Mouse (Mus musculus) midbrain, embryonic 14.5 days (tissue): ENCODE data around the gene Pnkp. TPM values are rescaled to one million over a fixed set of nuclear protein-coding genes. Genes with fewer than 3 reads are reported as not detected.

Experiments
- ATAC-seq: fragments of 200-750 bp; cut with Nextera tagmentation; 2 replicates; pipeline ENCODE4 v1.8.0; 2017; ENCODE audit warnings: moderate number of reproducible peaks, moderate library complexity; ENCODE audit not compliant: low FRiP score, low TSS enrichment
- DNase-seq: peaks from one replicate; pipeline ENCODE4 v3.0.0-alpha.2; 2015
- H3K27ac ChIP-seq: fragments of 300-500 bp; sonication (generic); replicated peaks from 2 replicates; pipeline ENCODE4 v1.5.1; 2014; ENCODE audit warnings: mild to moderate bottlenecking, low read depth, low read length, moderate library complexity
- H3K27me3 ChIP-seq: fragments of 300-500 bp; sonication (generic); 2 replicates; pipeline ENCODE4 v1.6.1; 2014; ENCODE audit warnings: low read length, control low read depth, mixed read lengths; ENCODE audit not compliant: control insufficient read depth, insufficient read depth
- H3K36me3 ChIP-seq: fragments of 300-500 bp; sonication (generic); 2 replicates; pipeline ENCODE4 v1.6.1; 2014; ENCODE audit warnings: low read length, control low read depth; ENCODE audit not compliant: control insufficient read depth, insufficient read depth
- H3K4me1 ChIP-seq: fragments of 300-500 bp; sonication (generic); 2 replicates; pipeline ENCODE4 v1.6.1; 2014; ENCODE audit warnings: mild to moderate bottlenecking, antibody characterized with exemption, low read length, control low read depth; ENCODE audit not compliant: control insufficient read depth, insufficient read depth
- H3K4me2 ChIP-seq: fragments of 300-500 bp; sonication (generic); 2 replicates; pipeline ENCODE4 v1.6.1; 2014; ENCODE audit warnings: mild to moderate bottlenecking, low read length, moderate library complexity
- H3K4me3 ChIP-seq: fragments of 300-500 bp; sonication (generic); replicated peaks from 2 replicates; pipeline ENCODE4 v1.5.1; 2014; ENCODE audit warnings: low read depth, low read length
- H3K9ac ChIP-seq: fragments of 300-500 bp; sonication (generic); replicated peaks from 2 replicates; pipeline ENCODE4 v1.6.1; 2014; ENCODE audit warnings: mild to moderate bottlenecking, low read length, moderate library complexity
- H3K9me3 ChIP-seq: fragments of 300-500 bp; sonication (generic); 2 replicates; pipeline ENCODE4 v1.6.1; 2016; ENCODE audit warnings: low read length, control low read depth, mixed read lengths; ENCODE audit not compliant: control insufficient read depth
- WGBS: fragments of 180-500 bp; shearing (Covaris S2); extraction: QIAGEN DNeasy Blood & Tissue Kit; methylation state at CpG from one replicate; pipeline ENCODE4 v1.1.7; 2014; 5-methylcytosine and 5-hydroxymethylcytosine counted together
- polyA plus RNA-seq: library from polyadenylated mRNA; unstranded; fragments of >200 nt; fragmentation: Nextera tagmentation; extraction: Ambion mirVana; gene quantifications from 2 replicates; pipeline ENCODE4 v1.2.1, GENCODE M21; 2014

Pnkp gene
- polyA plus RNA-seq, 1 experiment from 2014 or later, result 30.4 TPM

DNA sequence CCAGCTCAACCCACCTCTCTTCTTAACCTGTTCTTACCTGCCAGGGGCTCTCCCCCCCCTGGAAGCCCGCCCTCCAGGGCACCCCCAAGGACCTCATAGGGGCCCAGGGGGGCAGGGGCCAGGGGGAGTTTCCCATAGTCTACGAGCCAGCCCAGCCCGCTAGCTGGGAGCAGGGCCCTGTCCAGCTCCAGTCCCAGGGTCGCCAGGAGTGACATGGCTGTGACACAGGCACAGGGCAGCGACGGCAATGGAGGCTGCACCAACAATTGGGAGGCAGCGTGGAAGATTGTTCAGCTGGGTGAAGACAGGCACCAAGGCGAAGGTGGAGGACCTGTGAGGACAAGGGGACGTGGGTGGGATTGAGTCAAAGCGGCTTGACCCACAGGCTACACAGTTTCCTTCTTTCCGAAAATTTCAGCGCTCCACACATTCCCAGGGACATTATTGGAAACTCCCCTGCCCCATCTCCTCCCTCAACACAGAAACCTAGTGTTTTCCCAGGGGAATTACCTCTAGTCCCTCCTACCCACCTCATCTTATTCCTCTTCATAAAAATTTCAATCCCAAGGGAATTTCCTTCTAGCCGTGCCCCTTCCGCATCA is 41.9 kb upstream of the Pnkp start:
- DNase-seq (no peak), ATAC-seq (no peak)
- no peaks in the 10 kb centered on the region for H3K9me3 ChIP-seq
- no peak overlapping the region for H3K27ac ChIP-seq
- H3K4me3 ChIP-seq, result peak overlapping the region; percentile 86
- peak overlapping the region; percentile 12; the same call in 1 of the 2 replicates for H3K9ac ChIP-seq
- peak overlapping the region; percentile 77 for H3K4me2 ChIP-seq
- 23% methylated on average over 14 of the region's 14 CpGs for WGBS
- peaks cover 37% of the 10 kb centered on the region for H3K4me1 ChIP-seq
- no peaks in the 10 kb centered on the region for H3K27me3 ChIP-seq
- H3K36me3 ChIP-seq, result no peaks in the 10 kb centered on the region

DNA sequence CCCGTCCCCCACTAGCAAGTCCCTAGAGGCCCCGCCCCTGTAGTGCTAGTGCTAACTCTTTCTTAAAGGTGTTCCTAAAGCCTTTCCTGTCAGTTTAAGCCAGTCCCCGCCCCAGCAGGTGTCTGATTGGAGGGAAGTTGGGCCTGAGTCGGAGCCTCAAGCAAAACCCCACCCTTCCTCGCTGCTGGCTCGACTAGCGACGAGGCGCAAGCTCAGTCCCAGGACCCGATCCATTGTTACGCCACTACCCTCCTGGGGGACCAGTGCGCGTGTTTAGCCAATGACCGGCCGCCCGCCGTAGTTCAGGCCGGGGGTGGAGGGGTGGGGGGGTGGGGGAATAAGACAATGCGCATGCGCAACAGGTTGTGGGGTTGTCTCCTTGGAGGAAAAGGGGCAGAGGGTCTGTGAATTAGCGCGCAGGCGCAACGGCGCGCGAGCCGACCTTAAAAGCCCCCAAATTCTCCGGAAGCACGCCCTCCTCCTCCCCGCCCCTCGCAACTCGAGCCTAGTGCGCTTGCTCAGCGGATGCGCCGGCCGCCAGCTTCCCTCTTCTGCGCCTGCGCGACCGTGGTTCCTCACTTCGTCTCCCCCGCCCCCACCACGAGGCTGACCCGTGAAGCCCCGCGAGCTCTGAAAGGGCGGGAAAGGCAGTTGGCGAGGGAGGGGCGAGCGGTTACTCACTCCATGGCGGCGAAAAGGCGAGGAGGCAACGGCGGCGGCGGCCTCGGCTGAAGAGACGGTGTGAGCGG is 41.0 kb upstream of the Pnkp start, which contains the start of the genes Nup62 and Il4i1:
TSS of gene Nup62 (plus strand) at position 368 of the 749 bp plus-strand sequence.
TSS of gene Il4i1 (plus strand) at position 667 of the 749 bp plus-strand sequence.
- peak within 1 kb of the TSS; percentile 89 for H3K27ac ChIP-seq
- H3K36me3 ChIP-seq, result no peaks in the 10 kb centered on the region
- H3K27me3 ChIP-seq, result no peaks in the 10 kb centered on the region
- H3K4me1 ChIP-seq, result peaks cover 40% of the 10 kb centered on the region
- no peaks in the 10 kb centered on the region for H3K9me3 ChIP-seq
- H3K4me2 ChIP-seq, result peak within 1 kb of the TSS; percentile 77
- DNase-seq (peak; percentile 100), ATAC-seq (peak; percentile 92)
- H3K9ac ChIP-seq, result peak within 1 kb of the TSS; percentile 88
- WGBS, result under 1% methylated on average over 57 of the region's 62 CpGs
- peak within 1 kb of the TSS; percentile 86 for H3K4me3 ChIP-seq

DNA sequence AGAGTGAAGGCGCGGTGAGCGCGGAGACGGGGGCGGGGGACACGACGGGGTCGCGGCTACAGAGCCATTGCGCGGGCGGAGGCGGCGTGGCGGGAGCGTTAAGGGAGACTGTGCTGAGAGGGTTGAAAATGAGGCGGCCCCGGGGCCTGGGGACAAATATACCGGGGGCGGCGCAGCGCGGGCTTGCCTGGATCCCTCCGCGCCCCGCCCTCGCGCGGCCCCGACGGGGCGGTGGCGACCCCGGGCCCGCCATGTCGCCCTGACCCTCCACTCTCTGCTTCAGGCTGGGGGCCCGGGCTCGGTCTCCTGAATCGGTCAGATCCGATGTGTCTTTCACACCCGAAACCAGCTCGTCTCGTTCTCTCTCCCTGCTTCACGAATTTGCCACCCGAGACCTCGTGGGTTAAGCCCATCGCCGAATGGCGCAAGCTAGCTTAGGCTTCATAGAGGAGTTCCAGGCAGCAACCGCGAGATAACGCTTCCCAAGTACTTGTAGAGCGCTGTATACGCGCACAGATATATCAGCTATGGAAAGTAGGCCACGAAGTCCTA is 40.4 kb upstream of the Pnkp start, which contains the start of gene Atf5:
TSS of gene Atf5 (minus strand) at position 189 of the 552 bp plus-strand sequence.
- no peaks in the 10 kb centered on the region for H3K27me3 ChIP-seq
- H3K36me3 ChIP-seq, result no peaks in the 10 kb centered on the region
- H3K27ac ChIP-seq, result peak within 1 kb of the TSS; percentile 89
- H3K9me3 ChIP-seq, result no peaks in the 10 kb centered on the region
- peak within 1 kb of the TSS; percentile 86 for H3K4me3 ChIP-seq
- peak; percentile 67 for DNase-seq
- WGBS, result under 1% methylated on average over 41 of the region's 57 CpGs
- peaks cover 40% of the 10 kb centered on the region for H3K4me1 ChIP-seq
- ATAC-seq, result peak; percentile 47; the same call in 1 of the 2 replicates
- H3K4me2 ChIP-seq, result peak within 1 kb of the TSS; percentile 77
- peak within 1 kb of the TSS; percentile 88 for H3K9ac ChIP-seq

DNA sequence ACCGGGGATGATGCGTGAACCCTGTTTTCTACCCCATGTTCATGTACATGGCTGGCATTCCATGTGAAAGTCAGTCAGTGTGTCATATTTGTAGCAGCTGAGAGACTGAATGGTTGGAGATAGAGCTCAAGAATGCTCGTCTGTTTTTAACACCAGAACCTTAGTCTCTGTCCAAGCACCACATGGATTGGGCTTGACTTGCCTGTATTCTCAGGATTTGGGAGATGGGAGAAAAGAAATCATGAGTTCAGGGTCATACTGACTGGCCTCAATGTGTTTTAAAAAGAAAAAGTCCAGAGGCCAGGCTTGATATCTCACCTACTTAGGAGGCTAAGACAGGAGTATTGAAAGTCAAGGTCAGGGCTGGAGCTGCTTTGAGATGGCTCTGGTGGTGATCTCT is 39.5 kb upstream of the Pnkp start:
- peaks cover 40% of the 10 kb centered on the region for H3K4me1 ChIP-seq
- 28% methylated on average over 3 of the region's 3 CpGs for WGBS
- no peaks in the 10 kb centered on the region for H3K27me3 ChIP-seq
- H3K4me2 ChIP-seq, result peak overlapping the region; percentile 77
- DNase-seq, result no peak
- peak overlapping the region; percentile 88 for H3K9ac ChIP-seq
- no peaks in the 10 kb centered on the region for H3K9me3 ChIP-seq
- H3K4me3 ChIP-seq, result peak overlapping the region; percentile 86
- no peaks in the 10 kb centered on the region for H3K36me3 ChIP-seq
- ATAC-seq, result no peak
- H3K27ac ChIP-seq, result no peak overlapping the region

DNA sequence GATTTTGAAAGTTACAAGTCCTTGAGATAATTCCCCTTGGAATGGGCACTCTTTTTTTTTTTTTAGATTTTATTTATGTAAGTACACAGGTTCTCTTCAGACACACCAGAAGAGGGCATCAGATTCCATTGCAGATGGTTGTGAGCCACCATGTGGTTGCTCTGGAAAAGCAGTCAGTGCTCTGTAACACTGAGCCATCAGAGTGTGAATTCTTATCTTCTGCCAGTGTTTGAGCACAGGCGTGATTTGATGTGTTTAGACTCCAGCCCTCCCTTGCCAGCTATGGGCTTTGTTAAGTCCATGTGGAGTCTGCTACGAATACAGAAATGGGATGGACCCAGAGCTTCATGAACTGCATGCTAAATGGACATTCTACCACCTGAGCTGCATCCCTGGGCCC is 38.8 kb upstream of the Pnkp start:
- Histone ChIP-seq H3K27me3 (no peaks in the 10 kb centered on the region), H3K36me3 (no peaks in the 10 kb centered on the region), H3K4me3 (peak overlapping the region; percentile 86; the same call in 1 of the 2 replicates), H3K27ac (no peak overlapping the region), H3K9me3 (no peaks in the 10 kb centered on the region), H3K4me1 (peaks cover 40% of the 10 kb centered on the region), H3K4me2 (peak overlapping the region; percentile 77), H3K9ac (peak overlapping the region; percentile 46; the same call in 1 of the 2 replicates)
- ATAC-seq (no peak), DNase-seq (no peak)
- WGBS, result 27% methylated on average over 2 of the region's 2 CpGs

DNA sequence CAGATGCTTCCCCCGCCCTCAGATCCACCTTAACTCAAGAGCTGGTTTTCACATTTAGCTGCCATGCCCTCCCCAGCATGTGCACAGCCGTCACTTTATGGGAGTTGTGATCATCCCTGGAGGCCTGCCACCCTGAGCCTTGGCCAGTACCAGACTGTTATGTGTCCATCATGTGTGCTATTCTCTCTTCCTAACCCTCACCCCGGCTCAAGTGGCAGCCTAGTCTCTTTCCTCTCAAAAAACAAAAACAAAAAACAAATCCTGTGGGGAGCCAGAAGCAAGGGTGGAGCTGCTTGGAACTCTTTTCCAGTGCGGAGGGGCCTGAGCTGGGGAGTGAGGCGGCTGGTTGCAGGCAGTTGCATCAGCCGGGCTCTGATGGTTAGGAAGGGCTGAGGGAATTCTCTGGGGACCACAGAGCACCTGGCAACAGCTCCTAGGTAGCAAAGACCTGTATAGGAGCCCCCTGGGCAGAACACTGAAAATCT is 38.1 kb upstream of the Pnkp start:
- Histone ChIP-seq H3K9me3 (no peaks in the 10 kb centered on the region), H3K9ac (peak overlapping the region; percentile 46), H3K4me1 (peaks cover 40% of the 10 kb centered on the region), H3K4me2 (peak overlapping the region; percentile 77), H3K27ac (no peak overlapping the region), H3K36me3 (no peaks in the 10 kb centered on the region), H3K27me3 (no peaks in the 10 kb centered on the region), H3K4me3 (0 out of 2 replicates have a peak overlapping the region, but pooled peaks have one; percentile 86)
- 38% methylated on average over 6 of the region's 6 CpGs for WGBS
- DNase-seq (peak; percentile 18), ATAC-seq (no peak)

DNA sequence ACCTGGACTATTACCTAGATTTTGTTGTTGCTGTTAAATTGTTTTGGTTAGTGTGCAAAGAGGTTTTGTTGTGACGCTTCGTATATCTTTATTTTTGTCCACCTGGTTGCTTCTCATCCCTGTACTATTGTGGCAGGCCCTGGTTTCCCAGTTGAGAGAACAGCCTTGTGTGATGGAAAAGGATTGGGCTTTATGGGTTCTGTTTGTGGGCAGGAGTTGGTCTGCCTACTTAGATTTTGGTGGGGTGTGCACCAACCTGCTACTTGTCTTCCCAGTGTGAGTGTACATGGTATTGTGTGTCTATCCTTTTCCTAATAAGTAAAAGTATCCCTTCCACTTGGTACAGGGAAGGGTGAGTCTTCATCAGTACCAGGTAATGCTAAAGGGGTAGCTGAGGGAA is 37.5 kb upstream of the Pnkp start:
- H3K27me3 ChIP-seq, result no peaks in the 10 kb centered on the region
- H3K36me3 ChIP-seq, result no peaks in the 10 kb centered on the region
- H3K4me2 ChIP-seq, result peak overlapping the region; percentile 77
- ATAC-seq, result no peak
- 94% methylated on average over 2 of the region's 2 CpGs for WGBS
- DNase-seq, result no peak
- 0 out of 2 replicates have a peak overlapping the region, but pooled peaks have one; percentile 5 for H3K4me3 ChIP-seq
- H3K9ac ChIP-seq, result peak overlapping the region; percentile 46; the same call in 1 of the 2 replicates
- H3K4me1 ChIP-seq, result peaks cover 40% of the 10 kb centered on the region
- H3K27ac ChIP-seq, result no peak overlapping the region
- H3K9me3 ChIP-seq, result no peaks in the 10 kb centered on the region

DNA sequence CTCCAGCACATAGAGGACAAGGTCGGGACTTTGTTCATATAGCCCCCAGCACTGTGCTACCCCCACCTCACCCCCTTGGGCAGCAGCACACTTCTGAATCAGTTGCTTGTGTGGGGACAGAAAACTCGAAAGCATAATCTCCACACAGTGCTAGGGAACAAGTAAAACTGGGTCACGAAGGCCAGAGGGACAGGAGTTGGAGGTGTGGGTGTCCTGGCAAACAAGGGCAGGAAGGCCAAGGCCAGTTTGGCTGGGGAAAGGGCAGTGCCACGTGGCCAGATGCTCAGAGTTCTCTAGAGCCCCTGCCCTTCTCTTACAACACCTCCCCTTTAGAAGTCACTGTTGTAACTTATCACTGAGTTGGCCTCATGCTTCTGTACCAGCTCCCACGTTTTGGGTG is 37.1 kb upstream of the Pnkp start:
- peaks cover 39% of the 10 kb centered on the region for H3K4me1 ChIP-seq
- H3K36me3 ChIP-seq, result no peaks in the 10 kb centered on the region
- H3K9ac ChIP-seq, result no peak overlapping the region
- no peak overlapping the region; the same call in 1 of the 2 replicates for H3K4me2 ChIP-seq
- no peak overlapping the region for H3K27ac ChIP-seq
- 70% methylated on average over 5 of the region's 5 CpGs for WGBS
- H3K4me3 ChIP-seq, result no peak overlapping the region
- no peaks in the 10 kb centered on the region for H3K9me3 ChIP-seq
- ATAC-seq (no peak), DNase-seq (no peak)
- H3K27me3 ChIP-seq, result no peaks in the 10 kb centered on the region
